Mouse (Mus musculus) liver, adult 2 months (tissue): Measurements from ENCODE around the gene Dpp7. TPM values are rescaled to one million over a fixed set of nuclear protein-coding genes. Genes with fewer than 3 reads are reported as not detected.

Experiments used
- DNase-seq: peaks from one replicate; pipeline ENCODE4 v3.0.0-alpha.2; 2011; ENCODE audit warnings: low read depth, low spot score; ENCODE audit errors: extremely low read depth
- H3K27ac ChIP-seq: fragments of 200-500 bp; replicated peaks from 2 replicates; pipeline ENCODE4 v1.5.1; 2012; ENCODE audit warnings: low read depth, mild to moderate bottlenecking, control low read depth, inconsistent platforms, low read length; ENCODE audit not compliant: insufficient read depth
- H3K27me3 ChIP-seq: fragments of 200-500 bp; 2 replicates; pipeline ENCODE4 v1.6.1; 2012; ENCODE audit warnings: mild to moderate bottlenecking, moderate library complexity, low read length, inconsistent platforms; ENCODE audit not compliant: control insufficient read depth, insufficient read depth
- H3K36me3 ChIP-seq: fragments of 200-500 bp; 2 replicates; pipeline ENCODE4 v1.6.1; 2012; ENCODE audit warnings: low read length, inconsistent platforms; ENCODE audit not compliant: control insufficient read depth, insufficient read depth
- H3K4me1 ChIP-seq: fragments of 200-500 bp; 2 replicates; pipeline ENCODE4 v1.6.1; 2011; ENCODE audit warnings: low read length; ENCODE audit not compliant: control insufficient read depth, insufficient read depth
- H3K4me3 ChIP-seq: fragments of 200-500 bp; 2 replicates; pipeline ENCODE4 v1.5.1; 2011; ENCODE audit warnings: low read depth, mild to moderate bottlenecking, control low read depth, low read length, moderate library complexity; ENCODE audit not compliant: insufficient read depth
- H3K79me2 ChIP-seq: fragments of 200-500 bp; 2 replicates; pipeline ENCODE4 v1.6.1; 2012; ENCODE audit warnings: inconsistent platforms, mild to moderate bottlenecking, low read length, moderate library complexity; ENCODE audit not compliant: control insufficient read depth, insufficient read depth
- H3K9ac ChIP-seq: fragments of 200-500 bp; 2 replicates; pipeline ENCODE4 v1.6.1; 2012; ENCODE audit warnings: low read depth, mild to moderate bottlenecking, control low read depth, inconsistent platforms, low read length
- CTCF ChIP-seq: fragments of 200-500 bp; IDR thresholded peaks from 2 replicates; pipeline ENCODE4 v1.5.1; 2011; ENCODE audit warnings: low read depth, low read length, control low read depth
- POLR2A ChIP-seq: fragments of 200-500 bp; IDR thresholded peaks from 2 replicates; pipeline ENCODE4 v1.6.1; 2011; ENCODE audit warnings: low read length, control low read depth; ENCODE audit not compliant: insufficient read depth; ENCODE audit errors: extremely low read depth
- WGBS: fragments of 180-500 bp; shearing (Covaris S2); methylation state at CpG from one replicate; pipeline ENCODE4 v1.1.7; 2018; 5-methylcytosine and 5-hydroxymethylcytosine counted together
- polyA plus RNA-seq: library from polyadenylated mRNA; depleted of rRNA; stranded (reverse); fragments of >200 nt; gene quantifications from 2 replicates; pipeline ENCODE4 v1.2.3, GENCODE M21; 2012
- total RNA-seq: library from RNA; depleted of rRNA; stranded (reverse); fragments of >200 nt; gene quantifications from 2 replicates; pipeline ENCODE4 v1.2.3, GENCODE M21; 2014

The Dpp7 gene
- total and polyA plus RNA-seq, 2 experiments = 26.9 to 45.1 TPM

DNA sequence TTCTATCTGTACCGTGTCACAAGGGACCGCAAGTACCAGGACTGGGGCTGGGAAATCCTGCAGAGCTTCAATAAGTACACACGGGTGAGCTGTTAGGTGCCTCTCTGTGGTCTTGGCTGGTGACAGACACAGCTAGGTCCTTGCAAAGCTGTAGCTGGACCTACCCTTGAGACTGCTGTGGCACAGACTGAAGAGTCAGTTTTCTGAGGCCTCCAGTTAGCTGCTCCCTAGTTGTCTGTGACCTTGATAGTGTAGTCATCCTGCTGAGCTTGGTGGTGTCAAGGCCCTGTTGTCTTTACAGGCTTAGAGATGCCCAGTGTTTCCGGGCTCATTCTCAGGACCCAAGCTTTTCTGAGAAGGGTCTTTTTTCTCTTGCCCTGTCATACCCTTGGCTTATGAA is 6.7 kb downstream of the Dpp7 start:
- H3K9ac ChIP-seq = no peak overlapping the region
- H3K79me2 ChIP-seq = no peaks in the 10 kb centered on the region
- TF ChIP-seq CTCF = no peak
- TF ChIP-seq POLR2A = no peak
- no peaks in the 10 kb centered on the region for H3K27me3 ChIP-seq
- DNase-seq = no peak
- 91% methylated on average over 4 of the region's 4 CpGs for WGBS
- H3K27ac ChIP-seq = no peak overlapping the region
- H3K4me3 ChIP-seq = no peak overlapping the region
- H3K4me1 ChIP-seq = no peaks in the 10 kb centered on the region
- peaks cover 23% of the 10 kb centered on the region for H3K36me3 ChIP-seq

GRCm38 (mm10) chr2:25348162-25348561 is 8.0 kb downstream of the Dpp7 start:
- no peak overlapping the region for H3K4me3 ChIP-seq
- no peak overlapping the region for H3K27ac ChIP-seq
- 39% methylated on average over 7 of the region's 7 CpGs for WGBS
- no peaks in the 10 kb centered on the region for H3K4me1 ChIP-seq
- H3K36me3 ChIP-seq = peaks cover 28% of the 10 kb centered on the region
- no peak overlapping the region for H3K9ac ChIP-seq
- no peaks in the 10 kb centered on the region for H3K79me2 ChIP-seq
- TF ChIP-seq CTCF (no peak), POLR2A (no peak)
- H3K27me3 ChIP-seq = no peaks in the 10 kb centered on the region
- no peak for DNase-seq

DNA sequence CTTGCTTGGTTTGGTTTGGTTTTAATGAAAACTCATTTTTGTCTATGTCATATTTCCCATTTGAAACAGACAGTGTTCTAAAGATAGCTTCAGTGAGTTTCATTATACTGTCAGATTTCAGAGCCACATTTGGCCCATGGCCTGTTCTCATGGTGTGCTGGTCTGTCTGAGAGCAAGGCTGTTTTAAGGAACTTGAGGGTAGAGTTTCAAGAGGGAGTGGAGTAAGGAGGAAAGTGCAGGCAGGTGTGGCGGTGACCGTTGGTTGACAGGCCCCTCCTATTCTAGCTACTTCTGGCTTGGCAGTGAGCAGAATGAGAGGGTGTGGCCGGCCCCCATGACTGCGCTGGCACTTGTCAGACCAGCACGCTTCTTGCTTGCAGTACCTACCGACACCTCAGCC is 17.9 kb downstream of the Dpp7 start:
- no peak overlapping the region for H3K27ac ChIP-seq
- H3K4me3 ChIP-seq = no peak overlapping the region
- H3K27me3 ChIP-seq = no peaks in the 10 kb centered on the region
- peaks cover 2% of the 10 kb centered on the region; the same call in 1 of the 2 replicates for H3K4me1 ChIP-seq
- TF ChIP-seq CTCF = no peak
- no peak for TF ChIP-seq POLR2A
- peaks cover 17% of the 10 kb centered on the region; the same call in 1 of the 2 replicates for H3K36me3 ChIP-seq
- no peaks in the 10 kb centered on the region for H3K79me2 ChIP-seq
- no peak overlapping the region for H3K9ac ChIP-seq
- 92% methylated on average over 6 of the region's 6 CpGs for WGBS
- no peak for DNase-seq

DNA sequence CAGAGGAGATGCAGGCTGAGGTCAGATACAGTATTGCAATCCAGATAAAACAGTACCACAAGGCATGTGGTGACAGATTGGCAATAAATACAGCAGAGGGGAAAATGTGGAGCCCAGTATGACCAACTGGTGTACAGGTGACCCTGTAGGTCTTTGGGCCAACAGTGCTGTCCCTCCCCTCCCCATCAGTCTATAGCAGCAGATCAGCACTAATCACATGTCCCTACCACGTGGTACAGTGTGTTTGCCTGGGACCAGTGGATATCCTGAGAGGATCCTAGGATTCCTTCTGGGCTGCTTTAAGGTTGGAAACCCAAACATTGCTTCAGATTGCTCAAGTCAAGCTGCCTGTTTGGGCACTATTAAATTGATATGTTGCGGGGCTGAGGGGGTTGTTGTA is 22.6 kb downstream of the Dpp7 start:
- 73% methylated on average over 2 of the region's 2 CpGs for WGBS
- H3K27ac ChIP-seq = no peak overlapping the region
- H3K4me1 ChIP-seq = peaks cover 6% of the 10 kb centered on the region; the same call in 1 of the 2 replicates
- no peak overlapping the region for H3K4me3 ChIP-seq
- TF ChIP-seq CTCF (no peak), POLR2A (no peak)
- H3K36me3 ChIP-seq = peaks cover 12% of the 10 kb centered on the region; the same call in 1 of the 2 replicates
- DNase-seq = no peak
- no peak overlapping the region for H3K9ac ChIP-seq
- H3K79me2 ChIP-seq = peaks cover 5% of the 10 kb centered on the region; the same call in 1 of the 2 replicates
- H3K27me3 ChIP-seq = no peaks in the 10 kb centered on the region

DNA sequence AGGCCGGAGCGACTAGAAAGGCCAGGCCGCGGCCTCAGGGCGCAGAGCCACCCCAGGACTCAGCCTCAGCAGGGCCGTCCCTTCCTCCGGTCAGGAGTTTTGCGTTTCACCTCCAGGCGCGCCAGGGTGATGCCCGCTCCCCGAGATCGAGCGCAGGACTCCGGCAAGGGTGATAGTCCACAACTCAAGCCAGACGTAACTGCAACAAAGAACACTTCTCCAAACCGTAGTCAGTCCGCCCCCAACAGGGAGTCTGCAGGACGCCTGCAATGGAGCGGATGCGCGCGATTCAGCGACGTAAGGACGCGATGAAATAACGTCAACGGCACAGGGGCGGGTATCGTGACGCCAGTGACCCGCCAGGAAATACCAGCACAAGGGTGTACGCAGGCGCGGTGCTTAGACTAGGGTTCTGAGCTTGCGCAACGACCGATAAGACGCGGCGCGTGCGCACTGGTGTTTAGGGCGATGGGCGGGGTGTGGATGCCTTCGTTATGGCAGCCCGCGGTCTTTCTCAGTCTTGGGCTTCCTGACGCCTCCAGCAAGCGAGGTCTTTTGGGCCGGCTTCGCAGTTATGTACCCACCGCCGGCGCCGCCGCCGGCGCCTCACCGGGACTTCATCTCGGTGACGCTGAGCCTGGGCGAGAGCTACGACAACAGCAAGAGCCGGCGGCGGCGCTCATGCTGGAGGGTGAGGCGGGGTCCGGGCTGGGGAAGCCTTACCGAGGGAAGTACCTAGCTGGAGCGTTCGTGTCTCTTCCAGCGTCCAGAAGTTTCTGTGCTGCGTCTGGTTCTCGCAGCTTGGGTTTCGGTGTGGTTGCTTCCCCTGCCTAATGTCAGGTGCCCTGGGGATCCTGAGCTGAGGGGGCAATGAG is 23.6 kb downstream of the Dpp7 start, which contains the start of gene Man1b1:
Gene Man1b1 (plus strand): TSS at position 53 of the 875 bp plus-strand sequence.
- Histone ChIP-seq H3K27me3 (no peaks in the 10 kb centered on the region), H3K9ac (peak within 1 kb of the TSS; percentile 86), H3K4me1 (peaks cover 6% of the 10 kb centered on the region; the same call in 1 of the 2 replicates), H3K27ac (peak within 1 kb of the TSS; percentile 61), H3K4me3 (peak within 1 kb of the TSS; percentile 88), H3K79me2 (peaks cover 5% of the 10 kb centered on the region; the same call in 1 of the 2 replicates), H3K36me3 (peaks cover 5% of the 10 kb centered on the region; the same call in 1 of the 2 replicates)
- WGBS = under 1% methylated on average over 78 of the region's 78 CpGs
- TF ChIP-seq CTCF = peak; percentile 24; the same call in 1 of the 2 replicates
- TF ChIP-seq POLR2A = peak; percentile 69
- peak; percentile 94 for DNase-seq

GRCm38 (mm10) chr2:25331470-25331869 is 24.7 kb downstream of the Dpp7 start:
- DNase-seq = no peak
- Histone ChIP-seq H3K9ac (no peak overlapping the region), H3K36me3 (peaks cover 4% of the 10 kb centered on the region; the same call in 1 of the 2 replicates), H3K27me3 (no peaks in the 10 kb centered on the region), H3K4me3 (peak overlapping the region; percentile 25; the same call in 1 of the 2 replicates), H3K79me2 (peaks cover 5% of the 10 kb centered on the region; the same call in 1 of the 2 replicates), H3K27ac (no peak overlapping the region), H3K4me1 (peaks cover 6% of the 10 kb centered on the region; the same call in 1 of the 2 replicates)
- WGBS = 52% methylated on average over 9 of the region's 9 CpGs
- TF ChIP-seq POLR2A (no peak), CTCF (no peak)
